Mouse (Mus musculus): ENCODE measurements around the gene 4930412O13Rik. TPM values are rescaled to one million over a fixed set of nuclear protein-coding genes. Genes with fewer than 3 reads are reported as not detected.

4930412O13Rik gene
- total RNA-seq (2021), result not detected
- long read RNA-seq, experiment 1, result 0 reads
- long read RNA-seq, experiment 2, result 0 reads

DNA sequence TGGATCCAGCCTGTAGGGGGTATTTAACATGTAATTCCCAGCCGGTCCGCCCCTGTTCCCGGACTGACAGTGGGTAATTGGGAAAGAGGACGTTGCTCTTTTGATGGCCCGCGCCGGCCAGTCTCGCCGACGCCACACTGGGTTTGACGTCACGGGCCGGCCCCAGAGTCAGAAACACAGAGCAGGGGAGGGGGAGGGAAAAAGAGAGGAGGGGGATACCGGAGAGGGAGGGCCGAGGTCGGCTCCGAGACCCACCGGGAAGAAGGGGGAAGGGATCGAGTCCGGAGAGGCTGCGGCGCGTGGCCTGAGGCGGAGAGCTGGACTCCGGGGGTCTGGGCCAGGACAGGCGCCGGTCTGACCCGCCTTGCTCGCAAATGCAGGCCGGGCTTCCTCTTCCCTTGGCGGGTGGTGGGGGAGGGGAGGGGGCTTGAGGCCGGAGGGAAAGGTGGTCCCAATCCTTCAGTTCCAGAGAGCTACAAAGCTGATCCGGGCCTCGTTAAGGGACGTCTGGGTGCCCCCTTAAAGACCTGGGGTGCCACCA, at the start of gene 4930412O13Rik:
Gene 4930412O13Rik, plus strand, starts transcription at position 202 of the 541 bp plus-strand sequence.
- DNase-seq, result no peak
- intact Hi-C loops (cut with DNase I), result loop anchor here (5.0 to 10.0 kb wide), 2 partner anchors 1129 to 1206 kb away; no protein-coding TSS in a partner anchor

DNA sequence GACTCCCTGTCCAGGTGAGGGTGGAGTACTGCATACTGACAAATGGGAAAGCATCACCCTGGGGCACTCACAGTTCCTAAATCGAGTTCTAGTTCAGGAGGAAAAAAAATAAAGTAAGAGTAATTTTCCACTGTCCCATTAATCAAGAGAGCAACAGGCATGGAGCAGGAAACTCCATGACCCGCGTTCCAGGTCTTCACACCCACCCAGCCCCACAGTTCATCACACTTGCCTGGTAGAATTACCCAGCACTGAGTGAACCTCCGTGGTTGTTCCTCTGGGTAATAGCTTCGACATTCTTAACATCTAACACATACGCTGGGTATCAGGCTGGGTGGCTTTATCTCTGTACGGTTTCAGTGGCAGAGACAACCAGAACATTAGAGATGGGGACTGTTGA, 47.3 kb upstream of the 4930412O13Rik start:
- no peak for DNase-seq
- intact Hi-C loops (cut with DNase I), result no loop called here

DNA sequence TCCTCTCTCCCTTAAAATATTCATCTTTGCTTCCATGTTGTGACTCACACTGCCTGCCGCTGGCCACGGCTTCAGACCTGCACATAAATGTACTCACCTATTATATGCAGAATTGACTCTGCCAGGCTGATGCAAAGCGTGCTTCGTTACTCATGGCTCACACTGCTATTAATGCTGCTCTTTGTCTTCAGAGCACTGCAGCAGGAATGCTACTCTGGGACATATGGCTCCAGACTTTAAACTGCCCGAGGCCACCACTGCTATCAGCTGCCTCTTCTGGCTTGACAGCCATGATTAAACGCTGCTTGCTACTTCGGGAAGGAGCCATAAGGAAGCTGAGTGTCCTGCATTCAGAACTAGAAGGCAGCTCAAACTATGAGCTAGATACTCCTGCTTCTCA, 45.9 kb upstream of the 4930412O13Rik start:
- intact Hi-C loops (cut with DNase I), result no loop called here
- DNase-seq, result no peak

DNA sequence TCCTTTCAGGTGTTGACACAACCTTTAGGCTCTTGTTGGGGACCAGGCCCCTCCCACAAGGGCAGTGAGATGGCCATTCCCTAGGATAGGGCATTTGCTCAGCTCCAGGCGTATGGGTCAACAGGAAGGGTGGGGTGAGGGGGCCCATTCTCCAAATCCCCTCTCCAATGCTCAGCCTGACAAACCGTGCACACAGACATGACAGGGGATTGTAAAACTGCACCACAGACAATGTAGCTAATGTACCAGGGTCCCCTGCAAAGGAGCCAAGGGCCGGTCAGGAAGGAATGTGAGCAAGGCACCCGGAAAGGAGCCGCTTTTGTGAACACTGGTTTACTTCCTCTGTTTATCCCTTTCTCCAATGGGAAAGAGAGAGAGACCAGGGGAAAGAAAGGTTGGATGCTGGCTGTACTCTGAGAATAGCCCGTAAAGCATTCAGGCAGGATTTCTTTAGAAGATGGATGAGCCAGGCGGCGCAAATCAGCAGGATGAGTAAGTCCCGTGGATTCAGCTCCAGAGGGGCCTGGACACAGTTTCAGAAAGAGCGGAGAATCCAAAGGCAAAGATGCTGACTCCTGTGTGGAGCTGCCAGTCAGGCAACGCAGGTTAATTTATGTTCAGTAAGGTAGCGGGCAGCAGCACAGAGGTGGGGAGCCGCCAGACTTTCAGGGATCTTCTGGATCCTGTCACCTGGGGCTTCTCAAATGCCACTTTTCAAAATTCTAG, 28.0 kb upstream of the 4930412O13Rik start:
- intact Hi-C loops (cut with DNase I), result no loop called here
- DNase-seq, result no peak

DNA sequence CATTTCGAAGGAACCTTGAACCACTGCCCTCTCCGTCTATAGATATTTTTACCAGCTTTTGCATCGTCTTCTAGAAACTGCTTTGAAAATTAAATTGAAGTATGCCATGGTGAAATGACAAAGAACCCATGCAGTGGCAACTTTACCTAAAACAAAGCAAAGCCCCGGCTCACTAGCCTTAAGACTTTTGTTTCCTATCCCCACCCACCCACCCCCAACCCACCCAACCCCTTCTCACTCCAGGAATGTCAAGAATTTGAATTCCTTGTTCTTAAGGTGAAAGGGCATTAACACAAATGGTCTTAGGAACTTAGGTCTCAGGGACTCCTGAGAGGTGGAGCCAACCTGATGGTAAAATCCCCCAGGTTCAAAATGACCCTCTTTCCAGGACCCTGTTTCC, 25.2 kb upstream of the 4930412O13Rik start:
- no peak for DNase-seq

DNA sequence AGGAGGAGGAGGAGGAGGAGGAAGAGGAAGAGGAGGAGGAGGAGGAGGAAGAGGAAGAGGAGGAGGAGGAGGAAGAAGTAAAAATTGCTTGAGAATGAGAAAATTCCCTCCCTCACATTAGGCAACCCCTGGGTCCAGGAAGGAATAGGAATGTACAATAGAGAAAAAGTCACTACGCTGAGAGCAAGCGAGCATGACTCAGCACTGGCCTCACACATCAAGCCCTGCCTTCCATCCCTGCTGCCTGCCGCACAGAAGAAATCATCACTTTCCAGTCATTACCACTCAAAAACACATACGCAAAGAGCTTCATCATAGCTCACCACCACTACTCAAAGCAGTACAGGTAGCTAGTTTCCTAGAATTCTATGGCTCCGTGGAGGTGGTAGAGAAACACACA, 20.4 kb upstream of the 4930412O13Rik start:
- intact Hi-C loops (cut with DNase I), result no loop called here
- DNase-seq, result no peak

More for the DNA sequence above, 25.2 kb upstream of the 4930412O13Rik start:
- intact Hi-C loops (cut with DNase I), result no loop called here

DNA sequence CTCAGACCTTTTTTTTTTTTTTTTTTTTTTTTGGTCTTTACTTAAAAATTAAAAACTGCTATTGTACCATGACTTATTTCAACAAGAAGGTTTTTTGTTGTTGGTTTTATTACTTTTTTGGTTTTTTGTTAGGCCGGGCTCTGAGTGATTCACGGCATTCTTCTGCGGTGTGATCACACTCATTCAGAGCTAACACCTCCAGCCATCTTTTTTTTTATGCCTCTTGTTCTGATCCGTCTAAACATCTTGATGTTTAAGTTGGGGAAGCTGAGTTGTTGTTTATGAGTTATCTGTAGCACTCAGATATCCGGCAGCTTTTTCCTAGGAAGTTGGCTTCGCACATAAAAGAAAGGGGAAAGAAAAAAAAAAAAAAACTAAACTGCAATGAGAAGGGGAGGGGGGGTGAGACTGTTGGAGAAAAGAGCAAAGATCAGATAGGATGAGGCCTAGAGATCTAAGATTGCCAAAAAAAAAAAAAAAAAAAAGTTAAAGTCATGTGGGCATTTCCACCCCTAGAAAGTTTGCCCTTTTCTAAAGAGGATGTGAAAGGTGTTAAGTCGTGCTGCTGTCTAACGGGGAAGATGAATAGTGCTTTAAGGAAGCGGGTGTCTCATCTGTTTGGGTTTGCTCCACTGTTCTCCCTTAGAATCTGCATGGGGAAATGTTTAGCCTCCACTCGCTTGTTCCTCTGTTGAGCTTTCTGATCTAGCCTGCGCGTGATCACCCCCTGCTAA, 13.8 kb upstream of the 4930412O13Rik start:
- no peak for DNase-seq
- intact Hi-C loops (cut with DNase I), result no loop called here

DNA sequence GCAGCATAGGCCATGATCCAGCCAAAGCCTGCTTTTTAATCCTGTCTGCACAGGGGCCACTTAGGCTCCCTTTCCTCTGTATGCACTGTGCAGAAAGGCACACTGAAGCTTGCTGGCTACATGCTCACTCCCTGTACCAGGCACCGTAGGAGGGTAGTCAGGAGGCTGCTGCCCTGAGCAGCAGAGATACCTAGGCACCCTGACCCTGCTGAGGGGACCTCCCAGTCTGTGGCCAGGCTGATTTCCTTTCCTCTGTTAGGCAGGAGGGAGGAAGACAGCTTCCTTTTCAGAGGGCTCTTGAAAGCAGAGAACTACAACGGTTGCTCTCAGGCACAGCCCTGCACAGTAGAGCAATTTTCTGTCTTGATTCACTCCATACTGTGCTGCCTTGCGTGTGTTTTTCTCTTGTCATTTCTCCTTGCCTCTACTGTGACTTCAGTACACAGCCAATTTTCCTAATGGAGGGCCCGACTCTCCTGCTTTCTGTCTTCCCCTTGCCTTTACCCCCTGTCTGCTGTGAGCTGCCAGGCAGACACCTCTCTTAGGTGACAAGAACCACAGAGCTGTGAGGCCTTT, 9.8 kb upstream of the 4930412O13Rik start:
- intact Hi-C loops (cut with DNase I), result no loop called here
- DNase-seq, result no peak

DNA sequence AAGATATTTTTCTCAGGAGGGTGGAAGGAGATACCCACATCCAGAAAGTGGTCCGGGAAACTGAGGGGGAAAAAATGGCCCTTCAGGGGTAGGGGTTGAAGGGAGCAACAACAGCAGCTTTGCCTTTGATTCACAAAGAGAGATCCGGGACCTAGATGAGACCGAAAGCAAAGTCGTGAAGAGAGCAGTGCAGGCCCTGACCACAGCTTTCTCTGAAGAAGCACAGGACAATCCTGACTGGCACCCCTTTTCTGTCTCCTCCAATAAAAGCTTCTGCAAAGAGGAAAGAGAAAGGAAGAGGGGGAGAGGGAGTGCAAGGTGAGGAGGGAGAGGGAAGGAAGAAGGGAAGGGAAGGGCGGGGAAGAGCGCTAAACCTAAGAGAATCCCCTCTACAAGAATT, 9.3 kb upstream of the 4930412O13Rik start:
- intact Hi-C loops (cut with DNase I), result no loop called here

DNA sequence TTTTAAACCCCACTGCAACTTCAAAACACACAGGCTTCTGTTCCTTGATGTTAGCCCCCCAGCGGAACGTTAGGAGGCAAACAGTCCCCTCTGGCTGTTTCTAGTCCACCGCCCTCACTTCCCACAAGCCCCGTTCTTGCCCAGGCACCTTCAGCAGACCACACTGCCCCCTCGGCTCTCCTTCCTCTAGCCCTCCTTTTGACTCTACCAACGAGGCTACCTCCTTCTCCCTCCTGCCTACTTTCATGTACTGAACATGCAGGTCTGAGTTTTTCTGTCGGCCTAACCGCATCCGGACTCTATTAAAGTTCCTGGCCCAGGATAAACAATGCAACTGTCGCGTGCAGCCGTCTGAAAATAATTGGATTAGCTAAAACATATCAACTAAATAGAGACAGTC, 8.4 kb upstream of the 4930412O13Rik start:
- no peak for DNase-seq
- intact Hi-C loops (cut with DNase I), result no loop called here

More for the DNA sequence above, 9.3 kb upstream of the 4930412O13Rik start:
- DNase-seq, result no peak

DNA sequence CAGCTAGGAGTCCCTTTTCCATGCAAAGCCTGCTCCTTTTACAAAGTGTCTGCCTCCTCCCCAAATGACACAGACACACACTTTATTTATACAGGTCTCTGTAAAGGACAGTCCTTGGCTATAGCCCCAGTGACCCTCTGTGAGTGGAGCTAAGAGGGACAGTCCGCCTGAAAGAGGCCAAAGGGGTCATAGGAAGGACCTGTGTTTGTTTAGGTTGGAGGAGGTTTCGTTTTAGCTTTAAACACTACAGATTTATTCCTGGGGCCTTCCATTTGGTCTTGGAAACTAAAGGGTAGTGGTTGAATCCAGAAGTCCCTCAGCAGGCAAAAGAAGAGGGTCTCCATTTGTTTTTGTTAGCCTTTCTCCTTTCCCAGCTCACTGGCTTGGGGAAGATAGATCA, 7.3 kb upstream of the 4930412O13Rik start:
- intact Hi-C loops (cut with DNase I), result no loop called here
- no peak for DNase-seq

DNA sequence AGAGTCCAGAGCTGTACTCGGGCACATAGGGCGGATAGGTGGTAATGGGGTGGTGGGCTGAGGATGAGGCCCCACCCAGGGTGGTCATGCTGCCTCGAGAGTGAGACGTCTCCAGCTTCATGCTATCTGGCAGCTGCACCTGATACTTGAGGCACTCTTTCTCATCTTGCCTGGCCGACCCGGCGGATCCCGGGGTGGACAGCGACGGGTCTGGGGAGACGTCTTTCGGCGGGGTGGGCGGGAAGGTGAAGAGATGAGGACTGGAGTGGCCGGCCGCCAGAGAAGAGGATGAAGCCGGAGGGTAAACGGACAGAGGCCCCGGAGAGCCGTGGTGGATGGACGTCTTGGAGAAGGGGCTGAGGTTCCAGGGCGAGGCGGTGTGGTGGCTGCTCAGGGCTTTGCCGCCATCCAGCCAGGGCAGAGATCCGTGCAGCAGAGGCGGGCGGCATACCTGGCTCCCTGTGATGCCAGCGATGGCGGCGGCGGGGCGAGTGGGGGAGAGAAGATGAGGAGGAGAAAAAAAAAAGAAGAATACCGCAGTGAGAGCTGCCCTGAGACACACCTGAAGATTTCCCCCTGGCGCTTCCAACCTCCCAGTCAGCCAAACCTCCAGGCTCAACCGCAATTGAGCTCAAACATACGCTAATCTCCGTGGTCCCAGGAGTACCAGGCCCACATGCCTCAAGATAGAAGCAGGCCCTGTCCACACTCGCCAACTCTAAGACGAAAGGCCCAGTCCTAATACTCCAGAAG, 6.4 kb upstream of the 4930412O13Rik start:
- DNase-seq, result no peak
- intact Hi-C loops (cut with DNase I), result loop anchor here (5.0 kb wide), 1 partner anchor 237 kb away; no protein-coding TSS in a partner anchor

DNA sequence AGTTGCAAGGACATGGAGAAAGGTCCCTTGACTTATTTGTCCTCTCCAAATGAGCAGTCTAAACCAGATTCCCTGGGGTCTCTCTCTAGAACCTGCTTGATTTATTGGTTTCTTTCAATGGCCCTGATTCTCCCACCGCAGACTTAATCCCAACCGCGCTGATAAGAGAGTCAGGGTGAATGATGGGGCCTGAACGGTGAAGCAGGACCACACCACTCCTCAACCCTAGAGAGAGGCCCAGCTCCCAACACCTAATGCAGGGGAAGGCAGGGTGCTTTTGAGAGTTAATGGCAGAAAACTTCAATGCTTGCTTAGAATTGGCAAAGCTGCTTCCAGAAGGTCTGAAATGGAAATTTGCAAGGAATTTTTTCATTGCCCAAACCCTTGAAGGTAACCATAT, 5.8 kb upstream of the 4930412O13Rik start:
- intact Hi-C loops (cut with DNase I), result loop anchor here (5.0 kb wide), 1 partner anchor 238 kb away; no protein-coding TSS in a partner anchor
- no peak for DNase-seq

DNA sequence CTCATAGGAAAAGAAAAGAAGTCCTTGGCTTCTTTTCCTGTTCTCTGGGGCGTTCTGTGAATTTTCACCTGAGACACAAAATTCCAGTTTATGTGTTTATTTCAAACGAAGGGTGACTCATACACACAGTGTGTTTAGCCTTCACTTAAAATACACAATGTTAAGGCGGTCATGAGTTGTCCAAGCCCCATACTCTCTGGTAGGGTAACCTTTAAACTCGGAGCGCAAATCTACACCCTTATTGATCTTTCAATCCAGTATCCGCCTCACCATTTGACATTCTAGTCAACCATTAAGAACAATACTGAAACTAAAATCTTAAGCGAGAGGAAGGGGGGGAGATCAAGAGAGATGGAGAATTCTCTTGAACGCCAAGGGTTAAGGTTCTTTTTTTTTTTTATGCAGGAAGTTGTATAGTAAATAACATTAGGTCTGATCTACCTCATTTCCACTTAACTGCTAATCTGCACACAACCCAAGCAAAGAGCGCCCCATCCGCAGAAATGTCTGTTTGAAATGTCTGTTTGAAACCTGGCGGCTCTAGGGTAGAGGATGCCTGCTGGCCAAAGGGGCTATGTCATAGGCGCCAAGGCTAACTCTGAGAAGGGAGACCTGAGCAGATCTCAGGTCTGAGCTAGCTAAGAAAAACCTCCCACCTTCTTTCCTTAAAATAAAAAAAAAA, 5.2 kb upstream of the 4930412O13Rik start:
- intact Hi-C loops (cut with DNase I), result loop anchor here (5.0 kb wide), 1 partner anchor 239 kb away; no protein-coding TSS in a partner anchor

DNA sequence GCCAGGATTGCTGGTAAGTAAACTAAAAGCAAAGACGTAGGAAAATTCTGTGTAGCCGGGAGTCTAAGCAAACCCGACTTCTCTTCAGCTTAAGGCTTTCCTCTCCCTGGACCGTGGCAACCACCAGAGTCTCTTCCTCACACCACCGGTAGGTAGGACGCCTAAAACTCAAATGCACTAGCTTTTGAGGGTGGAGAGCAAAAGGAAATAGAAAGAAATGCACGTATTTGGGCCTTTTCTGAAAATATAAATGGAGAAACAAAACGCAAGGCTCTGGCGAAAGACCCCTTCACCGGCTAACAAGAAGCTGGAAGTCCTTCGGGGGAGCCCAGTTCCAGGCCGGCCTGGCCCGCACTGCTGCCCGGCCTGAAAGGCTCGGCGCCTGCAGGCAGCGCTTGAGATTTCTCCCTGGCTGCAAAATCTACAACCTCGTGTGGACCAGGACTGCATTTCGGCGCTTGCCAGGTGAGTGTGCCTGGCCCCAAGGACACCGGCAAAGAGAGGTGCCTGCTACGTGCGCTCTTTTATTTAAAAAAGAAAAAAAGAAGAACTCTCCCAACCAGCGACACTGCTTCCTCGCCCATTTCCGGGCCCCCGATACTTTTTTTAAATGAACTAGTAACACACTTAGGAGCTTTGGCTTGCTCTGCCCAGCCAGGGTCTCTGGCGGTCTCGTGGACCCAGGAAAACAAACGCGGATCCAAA, 4.3 kb upstream of the 4930412O13Rik start:
- DNase-seq, result no peak

More for the DNA sequence above, 5.2 kb upstream of the 4930412O13Rik start:
- DNase-seq, result no peak

DNA sequence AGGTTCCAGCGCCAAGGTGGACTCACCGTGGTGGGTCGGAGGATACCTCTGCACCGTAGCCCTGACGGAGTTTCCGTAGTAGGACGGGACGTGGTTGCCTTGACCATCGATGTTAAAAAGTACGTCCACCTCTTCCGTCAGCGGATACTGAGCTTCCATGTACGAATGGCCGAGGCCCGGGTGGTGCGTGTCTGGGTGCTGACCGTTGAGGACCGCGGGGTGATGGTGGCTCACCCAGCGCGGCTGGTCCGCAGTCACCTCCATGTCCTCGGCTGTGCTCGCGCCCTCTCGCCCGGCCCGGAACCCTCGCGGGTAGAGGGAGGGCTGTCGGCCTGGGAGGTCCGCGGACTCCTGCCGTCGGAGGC, 3.7 kb upstream of the 4930412O13Rik start:
- DNase-seq, result peak; percentile 21 to 28
- intact Hi-C loops (cut with DNase I), result loop anchor here (5.0 kb wide), 1 partner anchor 240 kb away; no protein-coding TSS in a partner anchor

More for the DNA sequence above, 4.3 kb upstream of the 4930412O13Rik start:
- intact Hi-C loops (cut with DNase I), result loop anchor here (5.0 kb wide), 1 partner anchor 239 kb away; no protein-coding TSS in a partner anchor

DNA sequence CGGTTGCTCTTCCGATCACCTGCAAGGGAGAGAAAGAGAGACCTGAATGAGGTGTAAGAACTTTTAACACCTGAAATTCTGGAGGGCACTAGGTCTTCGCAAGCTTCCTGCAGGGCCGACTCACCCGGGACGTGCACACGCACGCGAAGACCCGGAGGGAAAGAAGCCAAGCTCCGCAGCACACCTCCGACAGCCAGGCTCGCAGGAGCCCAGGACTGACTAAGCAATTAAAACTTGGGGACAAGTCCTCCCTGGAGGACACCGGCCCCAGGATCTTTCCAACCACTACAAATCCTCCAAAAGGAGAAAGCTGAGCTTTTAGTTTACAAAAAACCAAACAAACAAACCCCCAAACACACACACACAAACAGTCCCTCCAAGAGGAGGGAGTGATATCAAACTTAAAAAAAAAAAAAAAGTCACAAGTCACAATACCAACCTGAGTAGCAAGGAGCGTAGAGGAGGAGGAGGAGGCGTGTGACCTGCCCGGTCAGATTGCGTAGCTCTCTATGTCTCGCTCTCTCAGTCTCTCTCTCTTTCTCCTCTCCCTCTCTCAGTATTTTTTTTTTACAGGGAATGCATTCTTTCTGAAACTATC, 3.0 kb upstream of the 4930412O13Rik start:
- no peak for DNase-seq
- intact Hi-C loops (cut with DNase I), result loop anchor here (5.0 kb wide), 1 partner anchor 241 kb away; no protein-coding TSS in a partner anchor

DNA sequence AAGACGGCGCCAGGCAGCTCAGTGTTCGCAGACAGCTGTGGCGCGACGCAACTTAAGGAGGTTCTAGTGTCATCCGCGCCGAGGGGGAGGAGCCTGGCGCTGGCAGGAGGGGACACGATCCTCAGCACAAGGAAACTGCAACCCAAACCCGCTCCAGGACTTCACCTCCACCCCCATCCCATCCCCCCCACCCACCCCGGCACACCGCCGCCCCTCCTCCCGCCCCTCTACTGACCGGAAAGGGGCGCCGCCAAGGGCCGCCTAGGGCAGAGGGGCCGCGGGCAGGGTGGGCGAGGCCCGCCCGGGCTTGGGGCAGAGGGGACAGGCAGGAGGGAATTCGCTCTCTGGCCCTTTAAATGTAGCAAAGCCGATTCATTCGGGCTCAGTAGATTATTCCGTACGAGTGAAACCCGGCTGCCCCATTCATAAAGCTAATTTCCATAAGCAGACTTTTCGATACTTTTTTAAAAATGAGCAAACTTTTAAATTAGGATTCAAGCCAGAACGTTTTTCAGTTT, 2.4 kb upstream of the 4930412O13Rik start:
- peak; percentile 36 to 48 for DNase-seq
- intact Hi-C loops (cut with DNase I), result loop anchor here (5.0 kb wide), 1 partner anchor 241 kb away; no protein-coding TSS in a partner anchor

Measured in heart, postnatal 14 days (tissue).